Mouse (Mus musculus) forebrain, embryonic 15.5 days (tissue): ENCODE data around the gene Gm9918. TPM values are rescaled to one million over a fixed set of nuclear protein-coding genes. Genes with fewer than 3 reads are reported as not detected.

ENCODE experiments used
- ATAC-seq: fragments of 200-750 bp; cut with Nextera tagmentation; replicated peaks from 2 replicates; pipeline ENCODE4 v1.8.0; 2017; ENCODE audit warnings: mild to moderate bottlenecking, moderate TSS enrichment, moderate library complexity
- H3K27ac ChIP-seq: fragments of 300-500 bp; sonication (generic); replicated peaks from 2 replicates; pipeline ENCODE4 v1.5.1; 2015; ENCODE audit warnings: mild to moderate bottlenecking, inconsistent platforms
- H3K27me3 ChIP-seq: fragments of 300-500 bp; sonication (generic); 2 replicates; pipeline ENCODE4 v1.6.1; 2015; ENCODE audit warnings: inconsistent platforms
- H3K36me3 ChIP-seq: fragments of 300-500 bp; sonication (generic); 2 replicates; pipeline ENCODE4 v1.6.1; 2015; ENCODE audit warnings: mild to moderate bottlenecking, inconsistent platforms
- H3K4me1 ChIP-seq: fragments of 300-500 bp; sonication (generic); 2 replicates; pipeline ENCODE4 v1.6.1; 2015; ENCODE audit warnings: inconsistent platforms
- H3K4me2 ChIP-seq: fragments of 300-500 bp; sonication (generic); replicated peaks from 2 replicates; pipeline ENCODE4 v1.6.1; 2015; ENCODE audit warnings: mild to moderate bottlenecking, inconsistent platforms
- H3K4me3 ChIP-seq: fragments of 300-500 bp; sonication (generic); 2 replicates; pipeline ENCODE4 v1.5.1; 2015; ENCODE audit warnings: mild to moderate bottlenecking, inconsistent platforms
- H3K9ac ChIP-seq: fragments of 300-500 bp; sonication (generic); replicated peaks from 2 replicates; pipeline ENCODE4 v1.6.1; 2015; ENCODE audit warnings: mild to moderate bottlenecking, inconsistent platforms
- H3K9me3 ChIP-seq: fragments of 300-500 bp; sonication (generic); 2 replicates; pipeline ENCODE4 v1.6.1; 2016; ENCODE audit warnings: inconsistent platforms
- WGBS: fragments of 180-500 bp; shearing (Covaris S2); methylation state at CpG from one replicate; pipeline ENCODE4 v1.1.7; 2015; ENCODE audit warnings: mixed read lengths; 5-methylcytosine and 5-hydroxymethylcytosine counted together
- polyA plus RNA-seq: library from polyadenylated mRNA; unstranded; fragments of >200 nt; fragmentation: Nextera tagmentation; extraction: Ambion mirVana; gene quantifications from 2 replicates; pipeline ENCODE4 v1.2.1, GENCODE M21; 2015

The Gm9918 gene
- polyA plus RNA-seq, 1 experiment from 2014 or later = not detected

DNA sequence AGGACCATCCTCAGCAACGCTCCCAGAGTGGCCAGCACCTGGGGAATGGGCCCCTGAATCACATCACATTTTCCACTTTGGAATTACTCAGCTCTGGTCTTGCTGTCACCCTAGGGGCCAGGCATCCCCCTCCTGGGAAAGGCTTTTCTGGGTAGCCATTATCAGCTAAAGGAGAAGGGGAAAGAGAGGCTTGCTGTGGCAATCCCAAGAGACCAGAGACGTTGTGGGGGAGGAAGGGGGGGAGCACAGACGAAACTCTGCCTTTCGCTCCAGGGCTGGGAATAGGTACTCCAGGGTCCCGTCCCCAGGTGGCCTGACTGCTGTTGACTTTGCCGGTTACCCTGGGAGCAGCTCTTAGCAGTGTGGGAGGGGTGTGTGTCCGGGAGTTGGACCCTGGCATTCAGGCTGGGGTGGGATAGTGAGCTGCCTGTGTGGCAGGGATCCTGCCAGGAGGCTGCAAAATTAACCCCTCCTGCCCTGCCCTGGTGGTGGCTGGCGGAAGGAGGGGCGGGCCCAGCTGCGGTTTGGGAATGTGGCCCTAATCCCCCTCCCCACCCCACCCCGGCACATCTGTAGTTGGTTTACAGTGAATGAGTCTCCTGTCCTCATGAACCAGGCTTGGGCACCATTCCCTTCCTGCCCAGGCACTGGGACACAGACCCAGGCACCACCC, 11.6 kb upstream of the Gm9918 start:
- 27% methylated on average over 11 of the region's 11 CpGs for WGBS
- no peak overlapping the region for H3K9ac ChIP-seq
- no peak overlapping the region for H3K4me2 ChIP-seq
- H3K4me1 ChIP-seq = peaks cover 23% of the 10 kb centered on the region
- no peak overlapping the region for H3K27ac ChIP-seq
- no peak for ATAC-seq
- H3K27me3 ChIP-seq = peaks cover 5% of the 10 kb centered on the region; the same call in 1 of the 2 replicates
- H3K36me3 ChIP-seq = no peaks in the 10 kb centered on the region
- H3K4me3 ChIP-seq = no peak overlapping the region
- no peaks in the 10 kb centered on the region for H3K9me3 ChIP-seq

DNA sequence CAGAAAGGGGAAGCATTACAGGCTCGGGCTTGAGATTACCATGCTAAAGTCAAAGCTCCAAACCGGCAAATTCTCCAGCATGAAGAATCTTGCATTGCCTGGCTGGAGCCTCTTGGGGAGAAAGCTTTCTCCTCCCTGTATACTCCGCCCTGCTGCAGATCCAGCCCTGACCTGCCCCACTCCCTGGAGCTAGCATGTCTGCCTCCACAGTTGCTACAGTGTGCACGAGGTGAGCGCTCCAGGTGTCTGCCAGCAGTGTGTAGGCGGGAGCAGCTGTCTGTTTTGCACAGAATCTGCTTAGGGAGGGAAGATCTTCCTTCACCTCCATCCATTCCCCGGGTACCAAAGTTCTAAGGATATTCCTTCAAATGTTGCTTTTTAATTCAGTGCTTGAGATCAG, 7.8 kb upstream of the Gm9918 start:
- WGBS = 52% methylated on average over 7 of the region's 7 CpGs
- Histone ChIP-seq H3K27me3 (no peaks in the 10 kb centered on the region), H3K27ac (no peak overlapping the region), H3K4me1 (peaks cover 12% of the 10 kb centered on the region), H3K36me3 (no peaks in the 10 kb centered on the region), H3K9ac (no peak overlapping the region), H3K4me2 (no peak overlapping the region), H3K9me3 (no peaks in the 10 kb centered on the region), H3K4me3 (no peak overlapping the region)
- ATAC-seq = no peak

DNA sequence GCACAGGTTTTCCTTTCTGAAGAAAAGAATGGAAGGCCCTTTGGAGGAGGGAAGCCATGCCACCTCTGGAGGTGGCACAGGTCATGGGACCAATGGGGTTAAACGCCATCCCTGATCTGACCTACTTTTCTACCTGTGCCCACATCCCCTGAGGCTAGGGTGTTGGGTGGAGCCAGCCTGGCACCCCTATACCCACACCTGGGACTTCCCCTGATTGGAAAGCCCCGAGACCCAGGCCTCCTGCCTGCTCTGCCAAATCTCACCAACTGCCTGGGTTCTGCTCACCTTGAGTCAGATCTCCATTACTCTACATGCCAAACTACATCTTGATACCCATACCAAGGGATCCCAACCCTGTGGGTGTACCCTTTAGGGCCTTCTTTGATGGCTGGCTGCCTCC, 7.3 kb upstream of the Gm9918 start:
- WGBS = 79% methylated on average over 2 of the region's 2 CpGs
- no peak overlapping the region for H3K27ac ChIP-seq
- H3K27me3 ChIP-seq = no peaks in the 10 kb centered on the region
- H3K4me1 ChIP-seq = peaks cover 7% of the 10 kb centered on the region
- H3K4me2 ChIP-seq = no peak overlapping the region
- no peaks in the 10 kb centered on the region for H3K36me3 ChIP-seq
- no peaks in the 10 kb centered on the region for H3K9me3 ChIP-seq
- no peak overlapping the region for H3K9ac ChIP-seq
- ATAC-seq = no peak
- no peak overlapping the region for H3K4me3 ChIP-seq

DNA sequence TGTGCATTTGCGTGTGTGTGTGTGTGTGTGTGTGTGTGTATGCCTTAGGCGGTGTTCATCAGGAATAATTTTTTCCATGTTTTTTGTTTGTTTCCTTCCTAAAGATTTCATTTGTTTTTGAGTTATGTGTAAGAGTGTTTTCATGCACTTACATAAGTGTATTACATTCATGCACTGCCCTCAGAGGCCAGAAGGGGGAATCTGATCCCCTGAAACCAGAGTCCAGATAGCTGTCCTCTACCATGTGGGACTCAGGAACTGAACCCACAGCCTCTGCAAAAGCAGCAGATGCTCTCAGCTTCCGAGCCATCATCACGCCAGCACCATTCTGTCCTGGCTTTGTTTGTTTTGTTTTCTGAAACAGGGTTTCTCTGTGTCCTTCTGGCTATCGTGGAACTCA, 4.8 kb upstream of the Gm9918 start:
- H3K4me2 ChIP-seq = no peak overlapping the region
- 91% methylated on average over 5 of the region's 5 CpGs for WGBS

DNA sequence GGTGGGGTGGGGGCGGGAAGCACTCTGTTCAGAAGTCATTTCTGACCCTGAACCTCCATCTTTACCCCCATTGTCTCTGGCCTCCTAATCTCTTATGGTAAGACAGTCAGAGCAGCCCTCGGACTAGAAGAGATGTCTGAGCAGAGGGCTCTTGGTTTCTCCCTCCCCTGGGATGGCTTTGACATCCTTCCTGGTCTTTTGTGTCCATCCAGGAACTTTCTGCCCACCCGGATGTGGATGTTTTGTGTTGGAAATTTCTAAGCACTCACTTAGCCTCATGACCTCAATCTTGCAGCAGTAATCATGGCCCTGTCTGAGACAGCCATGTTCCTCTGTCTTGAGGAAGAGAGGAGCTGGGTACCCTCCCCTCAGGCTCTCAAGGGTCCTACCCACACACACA, 1.1 kb downstream of the Gm9918 start:
- Histone ChIP-seq H3K4me1 (no peaks in the 10 kb centered on the region), H3K27me3 (peaks cover 7% of the 10 kb centered on the region; the same call in 1 of the 2 replicates), H3K9ac (no peak overlapping the region), H3K4me2 (no peak overlapping the region), H3K4me3 (no peak overlapping the region), H3K9me3 (no peaks in the 10 kb centered on the region), H3K36me3 (no peaks in the 10 kb centered on the region), H3K27ac (no peak overlapping the region)
- 20% methylated on average over 3 of the region's 3 CpGs for WGBS
- no peak for ATAC-seq

More for the DNA sequence above, 4.8 kb upstream of the Gm9918 start:
- ATAC-seq = no peak
- Histone ChIP-seq H3K27ac (no peak overlapping the region), H3K4me3 (no peak overlapping the region), H3K4me1 (no peaks in the 10 kb centered on the region), H3K36me3 (no peaks in the 10 kb centered on the region), H3K27me3 (peaks cover 1% of the 10 kb centered on the region; the same call in 1 of the 2 replicates), H3K9me3 (no peaks in the 10 kb centered on the region), H3K9ac (no peak overlapping the region)

DNA sequence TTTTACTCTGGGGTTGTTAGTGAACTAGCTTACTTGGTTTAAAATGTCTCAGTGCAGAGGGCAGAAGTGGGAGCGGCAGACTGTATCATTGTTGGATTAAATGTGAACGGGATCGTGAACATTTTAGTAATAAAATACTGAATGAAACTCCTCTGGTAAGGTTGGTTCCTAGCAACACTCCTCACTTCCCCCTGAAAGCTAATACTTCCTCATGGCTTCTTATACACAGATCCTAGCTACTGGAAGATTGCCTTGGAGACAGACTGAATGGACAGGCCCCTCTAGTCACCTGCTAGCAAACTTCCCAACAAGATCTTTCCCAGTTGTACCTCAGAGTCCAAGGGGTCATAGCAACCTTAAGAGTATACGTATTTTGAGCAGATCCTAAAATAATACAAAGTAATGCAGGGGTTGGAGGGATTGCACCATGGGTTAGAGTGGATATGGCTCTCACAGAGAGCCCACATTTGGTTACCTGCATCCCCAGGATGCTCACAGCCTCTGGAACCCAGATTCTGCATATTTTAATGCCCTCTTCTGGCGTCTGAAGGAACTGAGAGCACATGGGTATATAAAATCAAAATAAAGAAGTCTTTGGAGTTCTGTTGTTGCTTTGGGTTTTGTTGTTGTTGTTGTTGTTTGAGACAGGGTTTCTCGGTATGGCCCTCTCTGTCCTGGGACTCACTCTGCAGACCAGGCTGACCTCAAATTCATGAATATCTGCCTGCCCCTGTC, 3.8 kb downstream of the Gm9918 start:
- Histone ChIP-seq H3K9me3 (no peaks in the 10 kb centered on the region), H3K27me3 (peaks cover 7% of the 10 kb centered on the region; the same call in 1 of the 2 replicates), H3K4me2 (no peak overlapping the region), H3K4me1 (peaks cover 5% of the 10 kb centered on the region), H3K4me3 (no peak overlapping the region), H3K27ac (no peak overlapping the region), H3K36me3 (no peaks in the 10 kb centered on the region), H3K9ac (no peak overlapping the region)
- ATAC-seq = no peak
- WGBS = 76% methylated on average over 6 of the region's 6 CpGs

DNA sequence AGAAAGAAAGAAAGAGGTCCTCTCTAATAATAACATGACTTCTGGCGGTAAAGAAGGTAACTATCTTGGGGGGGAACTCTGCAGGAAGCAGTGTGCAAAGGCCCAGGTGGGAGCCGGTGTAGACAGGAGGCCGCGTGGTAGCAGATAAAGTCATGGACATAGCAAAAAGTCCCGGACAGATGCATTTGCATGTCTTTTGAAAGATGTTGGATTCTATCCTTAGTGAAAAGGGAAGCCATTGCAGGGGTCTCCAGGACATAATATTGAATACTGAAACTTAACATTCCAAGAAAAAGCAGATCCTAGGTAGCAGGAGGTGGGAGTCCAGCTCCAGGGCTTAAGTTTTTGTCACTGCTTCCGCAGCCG, 8.3 kb downstream of the Gm9918 start:
- peak overlapping the region; percentile 84 for H3K4me3 ChIP-seq
- peak overlapping the region; percentile 82 for H3K27ac ChIP-seq
- ATAC-seq = no peak
- 35% methylated on average over 7 of the region's 7 CpGs for WGBS
- peak overlapping the region; percentile 86 for H3K9ac ChIP-seq
- H3K9me3 ChIP-seq = no peaks in the 10 kb centered on the region
- peak overlapping the region; percentile 79 for H3K4me2 ChIP-seq
- no peaks in the 10 kb centered on the region for H3K27me3 ChIP-seq
- H3K36me3 ChIP-seq = peaks cover 12% of the 10 kb centered on the region
- H3K4me1 ChIP-seq = peaks cover 16% of the 10 kb centered on the region

DNA sequence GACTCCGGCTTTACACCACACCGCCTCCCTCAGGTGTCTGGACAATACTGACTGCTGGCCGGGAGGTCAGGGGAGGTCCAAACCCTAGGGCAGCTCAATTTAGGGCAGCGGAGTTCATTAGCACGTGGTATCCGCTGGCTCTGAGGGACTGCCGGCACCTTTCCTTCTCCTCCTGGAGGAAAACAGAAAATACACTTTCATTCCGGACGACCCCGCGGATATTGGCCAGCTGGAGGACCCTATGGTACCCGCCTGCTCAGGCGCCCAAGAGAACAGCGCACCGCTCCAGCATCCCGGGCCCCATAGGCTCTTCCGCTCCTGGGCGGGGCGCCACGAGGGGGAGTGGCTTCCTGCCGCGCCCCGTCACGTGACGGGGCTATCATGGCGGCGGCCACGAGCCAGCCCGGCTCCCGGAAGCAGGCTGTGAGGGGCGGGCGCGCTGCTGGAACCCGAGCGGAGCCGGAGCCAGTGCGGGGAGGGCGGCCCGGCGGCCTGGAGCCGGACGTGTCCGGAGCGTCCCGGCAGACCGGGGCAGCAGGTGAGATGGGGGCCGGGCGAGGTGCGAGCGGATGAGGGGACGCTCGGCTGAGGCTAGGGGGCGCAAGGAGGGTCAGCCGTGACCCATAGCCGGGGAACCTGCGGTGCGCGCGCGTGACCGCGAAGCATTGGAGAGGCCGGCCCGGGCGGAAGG, 8.9 kb downstream of the Gm9918 start, which contains the start of gene Mfsd5:
Gene Mfsd5 (plus strand): TSS at position 363 of the 691 bp plus-strand sequence.
- Histone ChIP-seq H3K4me1 (peaks cover 16% of the 10 kb centered on the region), H3K27ac (peak within 1 kb of the TSS; percentile 82), H3K9ac (peak within 1 kb of the TSS; percentile 86), H3K27me3 (no peaks in the 10 kb centered on the region), H3K9me3 (no peaks in the 10 kb centered on the region), H3K4me2 (peak within 1 kb of the TSS; percentile 79), H3K36me3 (peaks cover 12% of the 10 kb centered on the region), H3K4me3 (peak within 1 kb of the TSS; percentile 84)
- peak; percentile 96 for ATAC-seq
- under 1% methylated on average over 65 of the region's 65 CpGs for WGBS

DNA sequence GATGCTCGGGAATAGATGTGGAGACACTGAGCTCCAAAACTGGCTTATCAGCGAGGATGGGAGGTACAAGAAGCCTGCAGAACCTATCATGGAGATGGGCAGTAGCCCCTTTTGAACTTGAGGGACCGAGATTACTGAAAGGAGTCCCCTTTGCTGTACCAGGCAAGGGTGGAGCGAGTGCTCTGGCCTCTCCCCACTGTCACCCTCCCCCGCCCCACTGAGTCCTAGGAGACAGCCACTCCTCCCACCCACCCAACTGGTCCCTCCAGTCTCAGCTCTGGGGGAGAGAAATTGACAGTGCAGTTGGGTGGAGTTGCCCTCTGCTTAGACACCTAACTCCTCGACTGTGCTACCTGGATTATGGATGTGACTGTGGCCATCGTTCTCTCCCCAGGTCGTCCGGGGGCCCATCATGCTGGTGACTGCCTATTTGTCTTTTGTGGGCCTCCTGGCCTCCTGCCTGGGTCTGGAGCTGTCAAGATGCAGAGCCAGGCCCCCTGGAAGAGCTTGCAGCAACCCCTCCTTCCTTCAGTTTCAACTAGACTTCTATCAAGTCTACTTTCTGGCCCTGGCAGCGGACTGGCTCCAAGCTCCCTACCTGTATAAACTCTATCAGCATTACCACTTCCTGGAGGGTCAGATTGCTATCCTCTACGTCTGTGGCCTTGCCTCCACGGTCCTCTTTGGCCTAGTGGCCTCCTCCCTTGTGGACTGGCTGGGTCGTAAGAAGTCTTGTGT, 9.6 kb downstream of the Gm9918 start:
- 29% methylated on average over 13 of the region's 13 CpGs for WGBS
- H3K4me2 ChIP-seq = peak overlapping the region; percentile 79
- peak; percentile 42 for ATAC-seq

DNA sequence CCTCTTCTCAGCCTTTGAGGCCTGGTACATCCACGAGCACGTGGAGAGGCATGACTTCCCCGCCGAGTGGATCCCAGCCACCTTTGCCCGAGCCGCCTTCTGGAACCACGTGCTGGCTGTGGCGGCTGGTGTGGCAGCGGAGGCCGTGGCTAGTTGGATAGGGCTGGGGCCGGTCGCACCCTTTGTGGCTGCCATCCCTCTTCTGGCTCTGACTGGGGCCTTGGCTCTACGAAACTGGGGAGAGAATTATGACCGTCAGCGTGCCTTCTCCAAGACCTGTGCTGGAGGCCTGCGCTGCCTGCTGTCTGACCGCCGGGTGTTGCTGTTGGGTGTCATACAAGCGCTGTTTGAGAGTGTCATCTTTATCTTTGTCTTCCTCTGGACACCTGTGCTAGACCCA, 10.3 kb downstream of the Gm9918 start:
- ATAC-seq = no peak
- no peaks in the 10 kb centered on the region for H3K27me3 ChIP-seq
- H3K9me3 ChIP-seq = no peaks in the 10 kb centered on the region
- H3K9ac ChIP-seq = no peak overlapping the region
- H3K36me3 ChIP-seq = peaks cover 12% of the 10 kb centered on the region
- peak overlapping the region; percentile 79; the same call in 1 of the 2 replicates for H3K4me2 ChIP-seq
- no peak overlapping the region for H3K27ac ChIP-seq
- whole genome bisulfite sequencing = 96% methylated on average over 19 of the region's 19 CpGs
- H3K4me1 ChIP-seq = peaks cover 16% of the 10 kb centered on the region
- peak overlapping the region; percentile 84 for H3K4me3 ChIP-seq

More for the DNA sequence above, 9.6 kb downstream of the Gm9918 start:
- H3K36me3 ChIP-seq = peaks cover 12% of the 10 kb centered on the region
- peaks cover 16% of the 10 kb centered on the region for H3K4me1 ChIP-seq
- no peaks in the 10 kb centered on the region for H3K9me3 ChIP-seq
- no peaks in the 10 kb centered on the region for H3K27me3 ChIP-seq
- H3K4me3 ChIP-seq = peak overlapping the region; percentile 84
- peak overlapping the region; percentile 82 for H3K27ac ChIP-seq
- peak overlapping the region; percentile 86 for H3K9ac ChIP-seq

DNA sequence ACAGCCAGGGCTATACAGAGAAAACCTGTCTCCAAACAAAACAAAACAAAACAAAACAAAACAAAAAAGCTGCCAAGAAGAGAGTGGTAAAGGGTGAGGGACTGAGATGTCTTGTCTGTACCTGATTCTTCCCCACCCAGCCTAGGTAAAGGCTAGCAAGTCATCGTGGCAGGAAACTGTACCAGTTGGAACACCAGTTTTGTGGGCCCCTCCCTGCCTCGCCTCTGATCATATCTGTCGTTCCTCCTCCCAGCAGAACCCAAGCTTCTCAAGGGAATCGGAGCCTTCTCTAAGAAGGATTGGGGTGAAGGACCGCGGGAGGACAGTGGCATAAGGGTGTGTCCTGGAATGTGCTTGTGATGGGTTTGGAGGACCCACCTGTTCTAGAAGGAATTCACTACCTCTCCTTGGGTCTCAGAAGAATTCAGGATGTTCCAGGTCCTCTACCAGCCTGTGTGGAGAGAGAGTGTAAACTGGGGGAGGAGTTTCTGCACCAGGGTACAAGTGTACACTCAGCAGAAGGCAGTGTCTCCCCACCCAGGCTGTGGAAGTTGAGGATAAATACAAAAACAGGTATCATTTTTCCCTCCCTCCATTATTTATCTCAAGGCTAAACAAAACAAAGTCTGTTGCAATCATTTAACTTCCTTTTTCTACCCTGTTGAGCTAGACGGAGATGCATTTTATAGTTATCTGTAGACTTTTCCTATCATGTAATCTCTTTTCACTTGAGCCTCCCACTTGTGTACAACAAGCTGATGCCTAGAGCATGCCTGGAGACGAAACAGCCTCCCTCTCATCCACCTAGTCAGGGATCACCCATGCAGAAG, 12.3 kb downstream of the Gm9918 start:
- H3K4me1 ChIP-seq = peaks cover 16% of the 10 kb centered on the region
- H3K9me3 ChIP-seq = no peaks in the 10 kb centered on the region
- no peak for ATAC-seq
- H3K27me3 ChIP-seq = no peaks in the 10 kb centered on the region
- H3K9ac ChIP-seq = no peak overlapping the region
- H3K4me3 ChIP-seq = no peak overlapping the region
- no peak overlapping the region for H3K27ac ChIP-seq
- peaks cover 12% of the 10 kb centered on the region for H3K36me3 ChIP-seq
- WGBS = 89% methylated on average over 8 of the region's 8 CpGs
- no peak overlapping the region for H3K4me2 ChIP-seq
